Mouse (Mus musculus) kidney, embryonic 15.5 days (tissue): Measurements from ENCODE around the gene Igf1. TPM values are rescaled to one million over a fixed set of nuclear protein-coding genes. Genes with fewer than 3 reads are reported as not detected.

Source experiments
- ATAC-seq: fragments of 200-750 bp; cut with Nextera tagmentation; replicated peaks from 2 replicates; pipeline ENCODE4 v1.8.0; 2017; ENCODE audit warnings: moderate TSS enrichment; ENCODE audit not compliant: low FRiP score
- H3K27ac ChIP-seq: fragments of 300-500 bp; sonication (generic); 2 replicates; pipeline ENCODE4 v1.5.1; 2015; ENCODE audit warnings: mild to moderate bottlenecking, inconsistent platforms
- H3K27me3 ChIP-seq: fragments of 300-500 bp; sonication (generic); 2 replicates; pipeline ENCODE4 v1.6.1; 2015; ENCODE audit warnings: inconsistent platforms
- H3K36me3 ChIP-seq: fragments of 300-500 bp; sonication (generic); 2 replicates; pipeline ENCODE4 v1.6.1; 2015; ENCODE audit warnings: inconsistent platforms
- H3K4me1 ChIP-seq: fragments of 300-500 bp; sonication (generic); 2 replicates; pipeline ENCODE4 v1.6.1; 2015; ENCODE audit warnings: inconsistent platforms
- H3K4me2 ChIP-seq: fragments of 300-500 bp; sonication (generic); 2 replicates; pipeline ENCODE4 v1.6.1; 2015; ENCODE audit warnings: moderate library complexity, mild to moderate bottlenecking, inconsistent platforms
- H3K4me3 ChIP-seq: fragments of 300-500 bp; sonication (generic); replicated peaks from 2 replicates; pipeline ENCODE4 v1.5.1; 2015; ENCODE audit warnings: mild to moderate bottlenecking, inconsistent platforms
- H3K9ac ChIP-seq: fragments of 300-500 bp; sonication (generic); 2 replicates; pipeline ENCODE4 v1.6.1; 2015; ENCODE audit warnings: mild to moderate bottlenecking, inconsistent platforms
- H3K9me3 ChIP-seq: fragments of 300-500 bp; sonication (generic); replicated peaks from 2 replicates; pipeline ENCODE4 v1.6.1; 2016; ENCODE audit warnings: inconsistent platforms
- WGBS: fragments of 180-500 bp; shearing (Covaris S2); methylation state at CpG from one replicate; pipeline ENCODE4 v1.1.7; 2015; ENCODE audit warnings: mixed read lengths; 5-methylcytosine and 5-hydroxymethylcytosine counted together
- polyA plus RNA-seq: library from polyadenylated mRNA; unstranded; fragments of >200 nt; fragmentation: Nextera tagmentation; extraction: Ambion mirVana; gene quantifications from 2 replicates; pipeline ENCODE4 v1.2.1, GENCODE M21; 2015

Igf1 gene
- polyA plus RNA-seq, 1 experiment from 2014 or later = 37.1 TPM

DNA sequence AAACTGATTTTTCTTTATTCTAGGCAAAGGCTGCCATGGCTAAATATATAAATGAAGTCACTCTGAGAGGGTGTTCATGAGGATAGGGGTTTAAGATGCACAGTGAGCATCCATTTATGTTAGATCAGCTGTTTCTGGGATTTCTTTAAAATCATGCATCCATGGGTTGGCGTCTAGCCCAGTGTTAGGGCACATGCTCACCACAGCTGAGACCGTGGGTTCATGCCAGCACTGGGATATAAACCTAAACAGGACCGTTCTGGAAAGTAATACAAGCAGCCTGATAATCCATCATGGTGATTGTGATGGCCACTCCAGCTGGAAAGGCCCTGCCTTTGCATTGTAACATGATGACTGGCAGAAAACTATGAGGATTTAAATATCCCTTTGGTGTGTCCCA, 128.1 kb downstream of the Igf1 start:
- no peak overlapping the region for H3K9ac ChIP-seq
- no peaks in the 10 kb centered on the region for H3K9me3 ChIP-seq
- H3K4me2 ChIP-seq = no peak overlapping the region
- H3K27me3 ChIP-seq = no peaks in the 10 kb centered on the region
- ATAC-seq = no peak
- no peaks in the 10 kb centered on the region for H3K4me1 ChIP-seq
- no peak overlapping the region for H3K27ac ChIP-seq
- no peaks in the 10 kb centered on the region for H3K36me3 ChIP-seq
- 73% methylated on average over 3 of the region's 3 CpGs for WGBS
- no peak overlapping the region for H3K4me3 ChIP-seq

Other genes starting within 250 kb of the Igf1 start
- gene Pmch, start 232.8 kb downstream of the Igf1 start, polyA plus RNA-seq = 0.31 and 0.53 TPM in 2 replicates